Mouse (Mus musculus) ES-Bruce4 (cell line): ENCODE measurements around the gene Col26a1.

ENCODE experiments used
- CTCF ChIP-seq: IDR thresholded peaks from one replicate; pipeline ENCODE4 v1.8.1; 2011; ENCODE audit warnings: low read depth, low read length
- EP300 ChIP-seq: IDR thresholded peaks from 2 replicates; pipeline ENCODE4 v1.6.1; 2011; ENCODE audit warnings: low read depth, low read length; ENCODE audit not compliant: insufficient read depth
- POLR2A ChIP-seq: IDR thresholded peaks from one replicate; pipeline ENCODE4 v1.8.1; 2011; ENCODE audit warnings: low read length; ENCODE audit not compliant: insufficient read depth

DNA sequence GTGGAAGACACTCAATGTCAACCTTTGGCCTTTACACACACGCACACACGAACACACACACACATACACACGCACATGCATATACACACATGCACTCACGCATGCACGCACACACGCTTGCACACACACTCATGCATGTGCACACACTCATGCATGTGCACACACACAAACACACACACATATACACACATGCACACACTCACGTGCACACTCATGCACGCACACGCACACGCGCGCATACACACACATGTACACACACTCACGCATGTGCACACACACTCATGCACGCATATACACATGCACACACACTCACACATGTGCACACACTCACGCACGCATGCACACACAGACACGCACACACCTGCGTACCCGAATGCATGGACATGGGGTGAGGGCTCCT lies 130.9 kb downstream of the Col26a1 start:
- no peak for TF ChIP-seq EP300
- no peak for TF ChIP-seq CTCF
- no peak for TF ChIP-seq POLR2A
